Mouse (Mus musculus) left cerebral cortex, postnatal 25 days (tissue): ENCODE measurements around the gene Recql5. TPM values are rescaled to one million over a fixed set of nuclear protein-coding genes. Genes with fewer than 3 reads are reported as not detected.

Experiments
- total RNA-seq, 2 experiments: library from RNA; stranded (reverse); gene quantifications; 2 replicates each; pipeline ENCODE4 v1.2.3; 2021

Gene Recql5
- total RNA-seq, 2 experiments from 2014 or later: 22.3 to 26.3 TPM

Other genes starting within 250 kb of the Recql5 start
- gene Grb2, start 224.9 kb downstream of the Recql5 start, total RNA-seq: 100 to 1,000 TPM; 204 TPM
- gene Tmem94, start 168.0 kb downstream of the Recql5 start, total RNA-seq: 10 to 100 TPM; 54.9 to 59.1 TPM
- gene Caskin2, start 119.8 kb downstream of the Recql5 start, total RNA-seq: 10 to 100 TPM; 18.8 to 20.7 TPM
- 10 to 100 TPM; 12.5 to 12.7 TPM for gene Tsen54, start 118.8 kb downstream of the Recql5 start, total RNA-seq
- gene Llgl2, start 109.4 kb downstream of the Recql5 start, total RNA-seq: 1 to 10 TPM; 3.7 to 4.0 TPM
- gene Myo15b, start 75.1 kb downstream of the Recql5 start, total RNA-seq: under 1 TPM; 0.11 to 0.23 TPM
- under 1 TPM in 1 of 2 experiments, not detected in 1; 0.32 TPM for gene Smim5, start 33.5 kb downstream of the Recql5 start, total RNA-seq
- not detected for gene Smim6, start 21.5 kb downstream of the Recql5 start, total RNA-seq
- 10 to 100 TPM; 40.4 to 45.5 TPM for gene Sap30bp, start 195 bp downstream of the Recql5 start, total RNA-seq
- gene Itgb4, start 41.2 kb upstream of the Recql5 start, total RNA-seq: 1 to 10 TPM; 3.7 to 6.6 TPM
- 10 to 100 TPM; 14.7 to 18.7 TPM for gene Galk1, start 79.2 kb upstream of the Recql5 start, total RNA-seq
- gene H3f3b, start 94.5 kb upstream of the Recql5 start, total RNA-seq: 100 to 1,000 TPM; 225 to 260 TPM
- gene Unk, start 96.8 kb upstream of the Recql5 start, total RNA-seq: 10 to 100 TPM; 20.7 to 21.7 TPM
- 1 to 10 TPM in 1 of 2 experiments, under 1 TPM in 1; 0.82 to 1.0 TPM for gene Unc13d, start 144.5 kb upstream of the Recql5 start, total RNA-seq
- gene Wbp2, start 153.5 kb upstream of the Recql5 start, total RNA-seq: 100 to 1,000 TPM; 342 to 363 TPM
- gene Trim47, start 193.7 kb upstream of the Recql5 start, total RNA-seq: 1 to 10 TPM; 7.0 to 7.4 TPM
- gene Trim65, start 197.7 kb upstream of the Recql5 start, total RNA-seq: 1 to 10 TPM; 7.0 to 7.1 TPM
- 10 to 100 TPM; 53.0 to 53.8 TPM for gene Mrpl38, start 205.4 kb upstream of the Recql5 start, total RNA-seq
- gene Fbf1, start 234.7 kb upstream of the Recql5 start, total RNA-seq: 10 to 100 TPM; 72.8 to 82.1 TPM